Mouse (Mus musculus) thymus, postnatal 36 days (tissue): ENCODE measurements around the gene Slc48a1.

ENCODE experiments used
- DNase-seq, 2 experiments: peaks; one replicate each; pipeline ENCODE4 v3.0.0; 2022; ENCODE audit warnings: mixed read lengths in 2 of 2

Gene Slc48a1

GRCm38 (mm10) chr15:97828221-97828842, 50.0 kb downstream of the Slc48a1 start:
- no peak for DNase-seq

GRCm38 (mm10) chr15:97828901-97829338, 50.6 kb downstream of the Slc48a1 start:
- peak; percentile 60 to 65 for DNase-seq

- no peak for DNase-seq
These were observed 51.1 kb downstream of the Slc48a1 start for GRCm38 (mm10) chr15:97829432-97829831.

GRCm38 (mm10) chr15:97830253-97830787, 52.0 kb downstream of the Slc48a1 start:
- no peak for DNase-seq

GRCm38 (mm10) chr15:97830788-97831241, 52.5 kb downstream of the Slc48a1 start:
- DNase-seq: peak; percentile 61 to 67

- DNase-seq: peak; percentile 71 to 74
These were observed 53.1 kb downstream of the Slc48a1 start for GRCm38 (mm10) chr15:97831242-97831986.

- peak in 1 of 2 experiments; percentile 33 for DNase-seq
These were observed 53.8 kb downstream of the Slc48a1 start for GRCm38 (mm10) chr15:97831987-97832640.

GRCm38 (mm10) chr15:97832764-97833479, 54.6 kb downstream of the Slc48a1 start:
- DNase-seq: peak in 1 of 2 experiments; percentile 23

- DNase-seq: peak; percentile 79 to 84
These were observed 58.0 kb downstream of the Slc48a1 start for GRCm38 (mm10) chr15:97836153-97836893.

GRCm38 (mm10) chr15:97836894-97837247, 58.6 kb downstream of the Slc48a1 start:
- DNase-seq: no peak

GRCm38 (mm10) chr15:97837491-97838061, 59.3 kb downstream of the Slc48a1 start:
- peak in 1 of 2 experiments; percentile 58 for DNase-seq

- peak in 1 of 2 experiments; percentile 26 for DNase-seq
These were observed 60.1 kb downstream of the Slc48a1 start for GRCm38 (mm10) chr15:97838395-97838794.

- peak in 1 of 2 experiments; percentile 6 for DNase-seq
These were observed 60.7 kb downstream of the Slc48a1 start for GRCm38 (mm10) chr15:97839012-97839411.

GRCm38 (mm10) chr15:97839473-97839872, 61.2 kb downstream of the Slc48a1 start:
- DNase-seq: peak in 1 of 2 experiments; percentile 43

- DNase-seq: peak in 1 of 2 experiments; percentile 56
These were observed 61.7 kb downstream of the Slc48a1 start for GRCm38 (mm10) chr15:97839991-97840455.

- peak in 1 of 2 experiments; percentile 10 for DNase-seq
These were observed 62.5 kb downstream of the Slc48a1 start for GRCm38 (mm10) chr15:97840781-97841180.

- DNase-seq: peak in 1 of 2 experiments; percentile 27
These were observed 63.1 kb downstream of the Slc48a1 start for GRCm38 (mm10) chr15:97841383-97841782.

GRCm38 (mm10) chr15:97842058-97842457, 63.7 kb downstream of the Slc48a1 start:
- peak; percentile 74 to 80 for DNase-seq
